Mouse (Mus musculus): ENCODE measurements at regions not wholly inside any gene's neighbourhood (a gene's known extent, or its start where the extent isn't known, plus 50 kb on each side); places are given as distances from the start of the nearest gene placed in this dataset.

DNA sequence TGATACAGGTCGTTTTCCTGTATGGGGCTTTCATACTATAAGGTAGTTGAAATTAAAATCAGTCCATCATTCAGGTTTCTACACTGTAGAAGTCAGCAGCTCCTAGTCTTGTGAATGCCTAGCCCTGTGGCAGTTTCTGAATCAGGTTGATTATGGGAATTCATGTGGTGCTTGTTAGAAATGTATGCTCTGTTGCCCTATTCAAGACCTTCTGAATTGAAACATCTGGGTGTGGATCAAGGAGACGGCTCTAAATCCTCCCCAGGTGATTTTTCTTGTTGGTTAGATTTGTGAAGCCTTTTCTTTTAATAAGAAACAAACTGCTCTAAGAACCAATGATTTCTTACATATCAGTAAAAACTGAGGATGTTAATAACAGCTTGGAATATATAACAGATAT lies 177.8 kb upstream of the Rarb start:
- TF ChIP-seq CTCF (IDR thresholded peaks at IDR 0.05; ENCODE audit: low read depth), result no peak
- TF ChIP-seq EP300 (IDR thresholded peaks at IDR 0.05; ENCODE audit: low read depth), result no peak
